Mouse (Mus musculus) embryo, embryonic 11.5 days (tissue): ENCODE data around the gene Fam110a.
"Not testable (repeated sequence)": the region's sequence is repeated elsewhere in the genome, so short reads cannot be mapped to it uniquely, and the experiment has no call there.

Source experiments
- DNase-seq: peaks from one replicate; pipeline ENCODE4 v3.0.0-alpha.2; 2012; ENCODE audit warnings: low read depth, low spot score

The Fam110a gene

GRCm38 (mm10) chr2:151997190-151997575 is 17.2 kb upstream of the Fam110a start:
- not testable (repeated sequence) for DNase-seq

- DNase-seq = peak; percentile 77
These were observed 16.5 kb upstream of the Fam110a start, which contains the start of gene Slc52a3 for GRCm38 (mm10) chr2:151996229-151997189. Gene Slc52a3, plus strand, starts transcription at chr2:151996511.

GRCm38 (mm10) chr2:151994350-151995122 is 14.5 kb upstream of the Fam110a start:
- peak; percentile 65 for DNase-seq

GRCm38 (mm10) chr2:151991446-151991845 is 11.4 kb upstream of the Fam110a start:
- no peak for DNase-seq

- no peak for DNase-seq
These were observed 11.0 kb upstream of the Fam110a start for GRCm38 (mm10) chr2:151990985-151991394.

- DNase-seq = no peak
These were observed 9.0 kb upstream of the Fam110a start for GRCm38 (mm10) chr2:151988978-151989377.

- no peak for DNase-seq
These were observed 6.9 kb upstream of the Fam110a start for GRCm38 (mm10) chr2:151986958-151987357.

GRCm38 (mm10) chr2:151985426-151986172 is 5.6 kb upstream of the Fam110a start:
- DNase-seq = no peak

- no peak for DNase-seq
These were observed 4.0 kb upstream of the Fam110a start for GRCm38 (mm10) chr2:151984019-151984418.

GRCm38 (mm10) chr2:151982476-151982875 is 2.5 kb upstream of the Fam110a start:
- no peak for DNase-seq

- DNase-seq = no peak
These were observed 1.2 kb upstream of the Fam110a start for GRCm38 (mm10) chr2:151981268-151981667.

GRCm38 (mm10) chr2:151980355-151980693 is 305 bp upstream of the Fam110a start:
- DNase-seq = no peak

- DNase-seq = no peak
These were observed 1.5 kb downstream of the Fam110a start for GRCm38 (mm10) chr2:151978494-151978893.

- DNase-seq = no peak
These were observed 2.2 kb downstream of the Fam110a start for GRCm38 (mm10) chr2:151977689-151978440.

GRCm38 (mm10) chr2:151976067-151976466 is 4.0 kb downstream of the Fam110a start:
- no peak for DNase-seq

GRCm38 (mm10) chr2:151975295-151975694 is 4.7 kb downstream of the Fam110a start:
- DNase-seq = no peak

GRCm38 (mm10) chr2:151973595-151974562 is 6.1 kb downstream of the Fam110a start:
- no peak for DNase-seq

GRCm38 (mm10) chr2:151972880-151973594 is 7.0 kb downstream of the Fam110a start:
- DNase-seq = no peak

- DNase-seq = no peak
These were observed 8.3 kb downstream of the Fam110a start for GRCm38 (mm10) chr2:151971748-151972147.
